Mouse (Mus musculus): Measurements from ENCODE around the gene Vps45. TPM values are rescaled to one million over a fixed set of nuclear protein-coding genes. Genes with fewer than 3 reads are reported as not detected.

Gene Vps45
- polyA plus RNA-seq, 1 experiment from 2014 or later: 32.4 TPM

DNA sequence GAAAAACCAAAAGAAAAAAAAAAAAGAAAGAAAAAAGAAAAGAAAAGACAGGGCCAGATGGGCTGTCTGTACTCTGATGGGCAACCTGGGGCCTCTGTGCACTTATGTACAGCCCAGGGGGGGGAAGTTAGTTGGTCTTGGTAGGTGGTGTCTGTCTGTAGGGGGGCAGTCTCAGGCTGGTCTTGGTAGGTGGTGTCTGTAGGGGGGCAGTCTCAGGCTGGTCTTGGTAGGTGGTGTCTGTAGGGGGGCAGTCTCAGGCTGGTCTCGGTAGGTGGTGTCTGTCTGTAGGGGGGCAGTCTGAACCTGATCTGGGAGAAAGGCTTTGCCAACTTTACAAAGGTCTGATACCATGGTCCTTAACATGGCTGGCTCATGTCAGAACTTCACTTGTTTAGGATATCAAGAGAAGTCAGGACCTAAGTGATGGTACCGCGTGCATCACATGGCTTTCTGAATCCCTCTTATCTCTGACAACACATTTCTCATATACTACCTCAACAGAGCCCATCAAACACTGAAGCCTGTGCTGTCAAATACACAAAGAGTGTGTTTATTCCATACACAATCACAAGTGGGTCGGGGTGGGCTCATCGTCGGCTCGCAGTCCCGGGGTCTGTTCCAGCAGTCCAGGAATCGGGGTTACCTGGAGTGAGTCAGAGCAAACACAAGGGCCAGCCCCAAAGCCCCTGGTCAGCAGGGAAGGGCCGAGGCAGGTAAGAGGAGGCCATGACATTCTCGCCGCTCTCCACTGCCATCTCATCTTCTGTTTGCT lies 58.8 kb downstream of the Vps45 start:
- Histone ChIP-seq H3K27me3 (ENCODE audit: insufficient read depth, poor library complexity, severe bottlenecking) (no peaks in the 10 kb centered on the region), H3K36me3 (peaks cover 5% of the 10 kb centered on the region; the same call in 1 of the 2 replicates), H3K4me1 (replicated peaks) (peaks cover 43% of the 10 kb centered on the region), H3K27ac (0 out of 2 replicates have a peak overlapping the region, but pooled peaks have one; percentile 29), H3K9me3 (no peaks in the 10 kb centered on the region), H3K4me3 (no peak overlapping the region)
- WGBS: 87% methylated on average over 12 of the region's 12 CpGs
- no peak for DNase-seq (ENCODE audit: low spot score)

DNA sequence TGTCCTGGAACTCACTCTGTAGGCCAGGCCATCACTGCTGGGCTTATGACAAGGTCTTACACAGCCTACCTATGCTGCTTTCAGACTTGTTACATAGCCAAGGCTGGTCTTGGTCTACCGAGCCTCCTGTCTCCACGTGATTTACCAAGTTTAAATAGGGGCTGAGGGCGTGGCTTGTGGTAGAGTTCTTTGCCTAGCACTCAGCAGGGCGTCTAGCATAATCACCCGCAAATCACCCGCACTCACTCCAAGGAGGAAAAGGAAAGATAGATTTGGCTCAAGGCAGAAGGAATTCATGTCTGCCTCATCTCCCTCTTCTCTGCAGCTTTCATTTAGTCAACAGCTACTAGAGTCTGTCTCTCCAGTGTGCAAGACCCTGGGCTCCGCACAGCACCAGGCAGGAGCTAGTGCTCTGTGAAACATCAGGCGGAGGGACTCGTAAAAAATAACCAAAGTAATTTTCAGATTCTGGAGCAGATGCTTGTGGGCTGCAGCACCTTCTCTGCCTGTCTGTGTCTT lies 61.0 kb downstream of the Vps45 start:
- peak overlapping the region; percentile 100 for H3K27ac ChIP-seq
- 29% methylated on average over 9 of the region's 9 CpGs for whole genome bisulfite sequencing
- H3K36me3 ChIP-seq: peaks cover 21% of the 10 kb centered on the region
- no peaks in the 10 kb centered on the region for H3K9me3 ChIP-seq
- no peaks in the 10 kb centered on the region for H3K27me3 ChIP-seq (ENCODE audit: insufficient read depth, poor library complexity, severe bottlenecking)
- DNase-seq (ENCODE audit: low spot score): no peak
- H3K4me3 ChIP-seq: peak overlapping the region; percentile 77
- peaks cover 65% of the 10 kb centered on the region for H3K4me1 ChIP-seq (replicated peaks)

GRCm38 (mm10) chr3:95996451-95997073 lies 61.7 kb downstream of the Vps45 start:
- Histone ChIP-seq H3K4me3 (peak overlapping the region; percentile 77), H3K27ac (peak overlapping the region; percentile 100), H3K27me3 (ENCODE audit: insufficient read depth, poor library complexity, severe bottlenecking) (no peaks in the 10 kb centered on the region), H3K36me3 (peaks cover 28% of the 10 kb centered on the region), H3K9me3 (no peaks in the 10 kb centered on the region), H3K4me1 (replicated peaks) (peaks cover 71% of the 10 kb centered on the region)
- DNase-seq (ENCODE audit: low spot score): no peak
- WGBS: 13% methylated on average over 6 of the region's 6 CpGs

GRCm38 (mm10) chr3:95995802-95996428 lies 62.4 kb downstream of the Vps45 start, which contains the start of gene Plekho1:
TSS of gene Plekho1 (minus strand) at chr3:95996001.
- Histone ChIP-seq H3K4me1 (replicated peaks) (peaks cover 74% of the 10 kb centered on the region), H3K9me3 (no peaks in the 10 kb centered on the region), H3K4me3 (peak within 1 kb of the TSS; percentile 77), H3K27ac (peak within 1 kb of the TSS; percentile 100), H3K36me3 (peaks cover 35% of the 10 kb centered on the region), H3K27me3 (ENCODE audit: insufficient read depth, poor library complexity, severe bottlenecking) (no peaks in the 10 kb centered on the region)
- WGBS: under 1% methylated on average over 79 of the region's 84 CpGs
- peak; percentile 71 for DNase-seq (ENCODE audit: low spot score)

- H3K9me3 ChIP-seq: no peaks in the 10 kb centered on the region
- H3K27ac ChIP-seq: peak overlapping the region; percentile 100
- H3K27me3 ChIP-seq (ENCODE audit: insufficient read depth, poor library complexity, severe bottlenecking): no peaks in the 10 kb centered on the region
- H3K36me3 ChIP-seq: peaks cover 42% of the 10 kb centered on the region
- WGBS: under 1% methylated on average over 50 of the region's 51 CpGs
- peaks cover 68% of the 10 kb centered on the region for H3K4me1 ChIP-seq (replicated peaks)
- peak; percentile 72 for DNase-seq (ENCODE audit: low spot score)
- peak overlapping the region; percentile 77 for H3K4me3 ChIP-seq
Observed at GRCm38 (mm10) chr3:95994975-95995801, 63.1 kb downstream of the Vps45 start.

DNA sequence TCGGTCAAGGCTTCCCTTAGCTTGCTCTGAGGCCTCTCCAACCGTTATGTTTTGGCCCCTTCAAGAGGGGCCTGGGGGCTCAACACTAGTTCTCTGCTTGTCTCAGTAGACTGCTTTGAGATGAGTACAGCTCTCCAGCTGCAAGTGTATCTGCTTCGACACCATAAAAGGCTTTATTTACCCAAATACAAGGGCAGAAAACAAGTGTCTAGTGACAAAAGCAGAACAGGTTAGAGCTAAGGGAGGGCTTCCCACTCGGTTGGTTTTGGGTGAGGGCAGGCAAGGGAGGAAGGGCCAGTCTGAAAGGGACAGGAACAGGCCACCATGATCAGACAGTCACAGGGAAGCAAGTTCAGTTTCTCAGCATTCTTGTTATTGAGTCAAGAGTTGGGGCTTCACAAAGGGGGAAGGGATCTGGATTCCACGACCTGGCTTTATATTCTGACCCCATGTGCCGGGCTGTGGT lies 63.9 kb downstream of the Vps45 start:
- 9% methylated on average over 6 of the region's 6 CpGs for WGBS
- no peaks in the 10 kb centered on the region for H3K9me3 ChIP-seq
- peaks cover 60% of the 10 kb centered on the region for H3K4me1 ChIP-seq (replicated peaks)
- no peaks in the 10 kb centered on the region for H3K27me3 ChIP-seq (ENCODE audit: insufficient read depth, poor library complexity, severe bottlenecking)
- no peak for DNase-seq (ENCODE audit: low spot score)
- H3K36me3 ChIP-seq: peaks cover 45% of the 10 kb centered on the region
- H3K4me3 ChIP-seq: peak overlapping the region; percentile 77
- peak overlapping the region; percentile 100 for H3K27ac ChIP-seq

- H3K27me3 ChIP-seq (ENCODE audit: insufficient read depth, poor library complexity, severe bottlenecking): no peaks in the 10 kb centered on the region
- no peak for DNase-seq (ENCODE audit: low spot score)
- peaks cover 50% of the 10 kb centered on the region for H3K36me3 ChIP-seq
- H3K9me3 ChIP-seq: no peaks in the 10 kb centered on the region
- peaks cover 62% of the 10 kb centered on the region for H3K4me1 ChIP-seq (replicated peaks)
- peak overlapping the region; percentile 100 for H3K27ac ChIP-seq
- WGBS: 29% methylated on average over 4 of the region's 4 CpGs
- H3K4me3 ChIP-seq: peak overlapping the region; percentile 77
Observed at GRCm38 (mm10) chr3:95993881-95994280, 64.4 kb downstream of the Vps45 start.

GRCm38 (mm10) chr3:95992990-95993603 lies 65.2 kb downstream of the Vps45 start:
- H3K4me3 ChIP-seq: peak overlapping the region; percentile 77
- WGBS: 55% methylated on average over 5 of the region's 5 CpGs
- DNase-seq (ENCODE audit: low spot score): no peak
- peaks cover 60% of the 10 kb centered on the region for H3K4me1 ChIP-seq (replicated peaks)
- H3K36me3 ChIP-seq: peaks cover 58% of the 10 kb centered on the region
- H3K27me3 ChIP-seq (ENCODE audit: insufficient read depth, poor library complexity, severe bottlenecking): no peaks in the 10 kb centered on the region
- peak overlapping the region; percentile 100 for H3K27ac ChIP-seq
- no peaks in the 10 kb centered on the region for H3K9me3 ChIP-seq

GRCm38 (mm10) chr3:95990413-95990941 lies 67.8 kb downstream of the Vps45 start:
- Histone ChIP-seq H3K27me3 (ENCODE audit: insufficient read depth, poor library complexity, severe bottlenecking) (0 out of 2 replicates have a peak, but pooled peaks cover 4% of the 10 kb centered on the region), H3K4me3 (no peak overlapping the region), H3K36me3 (peaks cover 69% of the 10 kb centered on the region), H3K9me3 (no peaks in the 10 kb centered on the region), H3K27ac (peak overlapping the region; percentile 2; the same call in 1 of the 2 replicates), H3K4me1 (replicated peaks) (peaks cover 64% of the 10 kb centered on the region)
- no peak for DNase-seq (ENCODE audit: low spot score)
- WGBS: 91% methylated on average over 12 of the region's 12 CpGs

- peaks cover 69% of the 10 kb centered on the region for H3K36me3 ChIP-seq
- peak overlapping the region; percentile 56 for H3K27ac ChIP-seq
- H3K4me1 ChIP-seq (replicated peaks): peaks cover 66% of the 10 kb centered on the region
- H3K4me3 ChIP-seq: 0 out of 2 replicates have a peak overlapping the region, but pooled peaks have one; percentile 9
- no peak for DNase-seq (ENCODE audit: low spot score)
- H3K27me3 ChIP-seq (ENCODE audit: insufficient read depth, poor library complexity, severe bottlenecking): 0 out of 2 replicates have a peak, but pooled peaks cover 4% of the 10 kb centered on the region
- no peaks in the 10 kb centered on the region for H3K9me3 ChIP-seq
- WGBS: 72% methylated on average over 10 of the region's 10 CpGs
Observed at GRCm38 (mm10) chr3:95988969-95989368, 69.3 kb downstream of the Vps45 start.

DNA sequence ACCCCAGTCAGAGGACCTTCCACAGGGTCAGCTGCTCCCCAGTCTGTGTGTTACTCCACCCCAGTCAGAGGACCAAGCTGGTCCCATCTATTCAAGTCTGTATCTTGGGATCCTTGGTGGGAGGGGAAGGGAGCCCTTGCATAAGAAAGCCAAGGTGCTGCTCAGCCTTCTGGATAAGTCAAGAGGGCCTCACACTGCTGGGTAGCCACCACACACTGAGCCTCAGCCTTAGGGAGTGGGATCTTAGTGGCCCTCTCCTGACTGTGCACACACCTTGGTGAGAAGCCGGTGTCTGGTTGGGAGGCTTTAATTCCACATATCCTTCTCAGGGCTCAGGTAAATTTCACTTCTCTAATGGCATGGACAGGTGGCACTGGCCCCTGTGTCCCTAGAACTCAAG lies 70.1 kb downstream of the Vps45 start:
- 0 out of 2 replicates have a peak, but pooled peaks cover 4% of the 10 kb centered on the region for H3K27me3 ChIP-seq (ENCODE audit: insufficient read depth, poor library complexity, severe bottlenecking)
- peaks cover 57% of the 10 kb centered on the region for H3K4me1 ChIP-seq (replicated peaks)
- no peak for DNase-seq (ENCODE audit: low spot score)
- H3K36me3 ChIP-seq: peaks cover 62% of the 10 kb centered on the region
- no peak overlapping the region for H3K27ac ChIP-seq
- no peak overlapping the region for H3K4me3 ChIP-seq
- no peaks in the 10 kb centered on the region for H3K9me3 ChIP-seq
- 100% methylated on average over 1 of the region's 1 CpGs for WGBS
